Mouse (Mus musculus): ENCODE measurements around the gene Depdc1b.
A peak's percentile ranks its signal among the peaks of the same experiment; 100 is the strongest.

Gene Depdc1b

DNA sequence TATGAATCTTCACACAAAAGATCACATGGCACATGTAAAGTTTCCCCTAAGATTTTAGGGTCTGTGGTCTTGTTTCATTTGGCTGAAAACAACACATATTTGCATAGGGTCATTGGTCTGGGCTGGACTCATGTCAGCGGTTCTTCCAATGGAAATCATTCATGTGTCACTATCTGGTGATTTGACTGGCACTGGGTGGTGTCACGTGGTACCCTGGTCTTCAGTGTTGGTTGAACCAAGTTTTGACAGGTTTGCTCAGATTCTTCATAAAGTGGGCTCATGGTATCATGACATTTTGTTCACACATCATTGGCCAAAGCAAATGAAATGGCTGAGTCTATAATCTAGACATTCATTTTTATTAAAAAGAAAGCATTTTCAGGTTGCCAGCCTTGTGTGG is 1.3 kb downstream of the Depdc1b start:
- DNase-seq (ENCODE audit: low spot score) = no peak

DNA sequence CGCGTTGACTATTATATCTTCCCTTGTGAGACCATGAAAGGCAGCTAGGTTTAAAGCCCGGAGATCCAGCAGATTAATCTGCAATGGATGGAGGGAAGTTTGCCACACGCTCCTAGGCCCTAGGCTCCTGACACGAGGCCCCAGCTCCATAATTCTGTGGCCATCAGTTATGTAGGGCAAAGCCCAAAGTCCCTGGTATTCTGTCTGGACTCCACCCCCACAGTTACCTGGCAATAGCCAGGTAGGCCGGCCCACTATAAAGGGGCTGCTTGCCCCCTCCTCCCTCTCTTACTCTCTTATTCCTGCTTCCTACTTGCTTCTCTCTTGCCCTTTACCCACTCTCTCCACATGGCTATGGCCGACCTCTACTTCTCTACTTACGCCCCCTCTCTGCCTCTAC is 2.9 kb downstream of the Depdc1b start:
- no peak for DNase-seq (ENCODE audit: low spot score)

DNA sequence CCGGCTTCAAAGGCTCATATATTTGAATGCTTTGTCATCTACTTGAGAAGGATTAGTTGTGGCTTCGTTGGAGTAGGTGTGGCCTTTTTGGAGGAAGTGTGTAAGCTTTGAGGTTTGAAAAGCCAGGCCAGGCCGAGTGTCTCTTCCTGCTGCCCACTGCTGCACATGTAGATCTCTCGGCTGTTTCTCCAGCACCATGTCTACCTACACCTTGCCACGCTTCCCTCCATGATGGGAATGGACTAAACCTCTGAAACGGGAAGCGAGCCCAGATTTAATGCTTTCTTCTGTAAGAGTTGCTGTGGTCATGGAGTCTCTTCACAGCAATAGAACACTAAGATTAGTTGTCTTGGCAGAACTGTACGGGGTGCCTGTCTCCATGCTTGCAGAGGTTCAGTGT is 4.1 kb downstream of the Depdc1b start:
- no peak for DNase-seq (ENCODE audit: low spot score)

DNA sequence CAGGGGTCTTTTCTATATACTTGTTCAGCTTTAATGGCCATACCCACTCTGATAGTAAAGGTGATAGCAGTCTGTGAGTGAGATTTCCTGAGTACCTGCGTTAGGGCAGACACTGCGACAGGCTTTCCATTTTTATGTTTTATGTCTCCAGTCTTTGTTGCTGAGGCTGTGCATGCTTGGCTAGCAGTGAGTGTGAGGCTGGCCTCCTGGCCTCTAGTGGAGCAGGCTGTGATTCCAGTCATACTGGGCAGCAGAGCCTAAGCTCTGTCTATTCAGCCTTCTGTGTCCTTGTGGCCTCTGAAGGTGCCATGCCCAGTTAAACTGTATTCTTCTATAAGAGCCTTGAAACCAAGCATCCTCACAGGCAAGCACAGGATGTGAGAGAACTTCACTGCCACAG is 6.3 kb downstream of the Depdc1b start:
- DNase-seq (ENCODE audit: low spot score) = no peak

DNA sequence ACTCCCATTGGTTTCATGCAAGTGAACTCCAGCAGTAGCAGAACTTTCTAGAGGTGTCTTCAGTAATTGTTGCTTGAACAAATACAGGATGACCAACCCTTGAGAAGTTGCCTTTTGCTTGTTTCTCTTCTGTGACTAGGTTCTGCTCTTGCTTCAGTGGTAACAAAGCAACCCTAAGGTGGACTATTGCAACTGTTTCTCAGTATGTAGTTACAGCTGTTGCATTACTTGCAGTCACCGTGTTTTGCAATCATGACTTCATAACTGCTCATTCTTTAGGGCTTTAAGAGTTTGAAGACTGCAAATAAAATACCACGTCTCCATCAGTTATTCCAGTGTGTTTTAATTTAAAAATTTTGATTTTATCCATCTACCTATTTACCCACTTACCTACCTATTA is 7.2 kb downstream of the Depdc1b start:
- no peak for DNase-seq (ENCODE audit: low spot score)

DNA sequence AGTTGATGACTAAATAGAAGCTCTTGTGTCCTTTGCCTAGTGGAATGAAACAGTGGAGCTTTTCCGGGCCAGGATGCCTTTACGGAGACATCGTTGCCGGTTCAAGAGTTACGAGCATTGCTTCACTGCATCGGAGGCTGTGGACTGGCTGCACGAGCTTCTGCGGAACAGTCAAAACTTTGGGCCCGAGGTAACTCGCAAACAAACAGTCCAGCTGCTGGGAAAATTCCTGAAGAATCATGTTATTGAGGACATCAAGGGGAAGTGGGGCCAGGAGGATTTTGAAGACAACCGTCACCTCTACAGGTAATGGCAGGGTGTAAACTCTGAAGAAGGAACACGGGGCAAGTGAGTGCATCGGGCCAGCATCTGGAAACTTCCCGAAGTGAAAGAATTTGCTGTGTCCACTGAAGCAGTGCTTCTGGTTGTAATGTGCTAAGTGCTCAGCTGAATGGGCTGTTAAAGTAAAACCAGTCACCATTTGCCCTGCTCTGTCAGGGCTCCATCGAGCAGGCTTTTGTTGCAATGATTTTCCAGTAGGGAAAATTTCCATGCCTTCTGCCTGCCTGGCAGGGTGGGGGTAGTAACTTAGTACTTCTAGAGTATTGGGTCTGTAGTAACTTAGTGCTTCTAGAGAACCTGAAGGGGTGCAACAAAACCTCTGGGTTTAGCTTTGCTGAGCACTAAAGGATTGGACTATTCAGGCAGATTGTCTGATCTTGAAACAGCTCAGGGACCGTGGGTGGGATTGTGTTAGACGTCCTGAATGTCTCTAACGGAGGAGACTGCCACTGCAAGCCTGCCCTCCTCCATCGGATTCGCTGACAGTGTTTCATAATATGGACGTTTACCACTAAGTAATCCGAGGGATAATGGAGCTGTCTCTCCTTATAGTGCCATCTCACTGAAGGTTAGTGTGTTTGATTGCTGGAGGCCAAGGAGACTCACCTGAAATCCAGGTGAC is 8.0 kb downstream of the Depdc1b start:
- DNase-seq (ENCODE audit: low spot score) = no peak

DNA sequence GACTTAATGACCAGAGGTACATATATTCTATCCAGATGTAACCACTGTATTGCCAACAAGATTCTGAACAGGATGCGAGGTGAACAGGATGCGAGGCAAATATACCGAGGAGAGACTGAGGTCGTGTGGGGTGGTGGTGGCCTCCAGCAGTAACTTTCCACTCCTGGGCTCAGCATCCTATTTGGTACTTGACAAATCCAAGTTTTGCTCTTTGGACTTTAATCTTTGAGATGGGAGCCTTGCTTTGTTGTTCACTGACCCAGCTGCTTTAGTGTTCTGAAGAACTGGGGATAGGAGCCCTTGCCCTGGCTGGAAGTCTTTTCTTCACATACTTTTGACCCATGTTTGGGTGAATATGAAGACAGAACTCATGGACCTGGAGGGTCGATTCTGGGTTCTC is 9.7 kb downstream of the Depdc1b start:
- no peak for DNase-seq (ENCODE audit: low spot score)

DNA sequence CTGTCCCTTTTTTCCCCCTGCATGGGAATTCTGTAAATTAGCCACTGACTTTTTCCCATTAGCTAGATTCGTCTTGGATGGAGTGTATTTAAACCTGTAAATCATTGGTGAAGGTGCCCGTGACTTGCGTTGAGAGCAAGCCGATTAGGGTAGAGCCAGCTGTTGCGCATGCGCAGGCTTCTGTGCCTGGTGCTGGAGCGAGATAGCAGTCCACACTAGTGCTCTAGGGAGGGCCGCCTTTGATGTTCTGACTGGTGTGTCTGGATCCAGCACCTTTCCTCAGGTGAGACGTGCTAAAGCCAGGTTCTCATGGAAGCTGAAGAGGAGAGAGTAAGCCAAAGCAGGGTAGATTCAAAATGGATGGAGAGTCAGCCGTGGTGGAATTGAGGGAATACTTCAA is 10.2 kb downstream of the Depdc1b start:
- no peak for DNase-seq (ENCODE audit: low spot score)

DNA sequence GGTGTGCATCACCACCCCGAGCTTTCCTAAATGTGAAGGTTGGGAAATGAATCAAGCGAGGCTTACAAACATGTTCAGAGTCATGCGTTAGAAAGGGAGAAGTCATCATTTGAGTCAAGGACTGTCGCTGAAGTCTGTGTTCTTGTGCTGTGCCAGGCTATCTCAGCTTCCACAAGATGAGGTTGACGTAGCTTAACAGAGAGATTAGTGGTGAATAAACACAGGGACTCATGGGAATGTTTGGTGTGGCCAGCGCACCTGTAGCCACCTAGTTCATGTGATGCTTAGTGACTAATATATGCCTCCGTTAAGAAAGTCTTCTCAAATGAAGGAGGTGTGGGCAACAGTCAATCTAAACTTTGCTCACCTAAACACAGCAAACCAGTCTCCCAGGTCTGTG is 10.9 kb downstream of the Depdc1b start:
- no peak for DNase-seq (ENCODE audit: low spot score)

DNA sequence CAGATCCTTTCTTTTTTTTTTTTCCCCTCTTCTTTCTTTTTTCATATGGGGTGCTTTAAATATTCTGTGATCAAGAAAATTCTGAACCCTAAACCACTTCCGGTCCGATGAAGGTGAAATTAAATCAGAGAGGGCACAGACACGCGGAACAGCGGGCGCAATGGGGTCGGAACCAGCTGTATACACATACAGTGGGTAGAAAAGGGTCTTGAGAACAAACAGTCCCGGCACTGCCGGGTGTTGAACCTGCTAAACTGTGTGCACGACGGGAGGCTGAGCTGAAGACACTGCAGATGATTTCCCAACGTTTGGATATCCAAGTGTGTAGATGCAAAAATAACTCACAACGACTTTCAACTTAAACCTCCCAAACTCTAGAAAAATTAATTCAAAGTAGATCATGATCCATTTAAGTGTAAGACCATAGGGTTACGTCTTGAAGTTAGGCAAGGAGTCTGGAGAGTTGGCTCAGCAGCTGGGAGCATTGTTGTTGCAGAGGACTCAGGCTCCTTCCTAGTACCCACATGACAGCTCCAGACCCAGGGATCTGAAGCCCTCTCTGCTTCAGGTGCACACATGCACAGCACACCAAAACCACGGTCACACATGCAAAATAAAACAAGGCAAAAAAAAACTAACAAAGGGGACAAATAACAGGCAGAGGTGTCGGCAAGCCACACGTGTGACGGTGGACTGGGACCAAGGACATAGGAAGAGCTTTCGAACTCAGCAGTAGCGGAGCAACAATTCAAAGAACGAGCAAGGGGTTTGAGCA is 12.5 kb downstream of the Depdc1b start:
- DNase-seq (ENCODE audit: low spot score) = no peak

- DNase-seq (ENCODE audit: low spot score) = peak; percentile 4
Observed at GRCm38 (mm10) chr13:108329693-108330092, 13.6 kb downstream of the Depdc1b start.

GRCm38 (mm10) chr13:108335257-108336003 is 19.3 kb downstream of the Depdc1b start:
- DNase-seq (ENCODE audit: low spot score) = no peak

GRCm38 (mm10) chr13:108336192-108336591 is 20.1 kb downstream of the Depdc1b start:
- no peak for DNase-seq (ENCODE audit: low spot score)

GRCm38 (mm10) chr13:108337340-108337739 is 21.2 kb downstream of the Depdc1b start:
- no peak for DNase-seq (ENCODE audit: low spot score)

DNA sequence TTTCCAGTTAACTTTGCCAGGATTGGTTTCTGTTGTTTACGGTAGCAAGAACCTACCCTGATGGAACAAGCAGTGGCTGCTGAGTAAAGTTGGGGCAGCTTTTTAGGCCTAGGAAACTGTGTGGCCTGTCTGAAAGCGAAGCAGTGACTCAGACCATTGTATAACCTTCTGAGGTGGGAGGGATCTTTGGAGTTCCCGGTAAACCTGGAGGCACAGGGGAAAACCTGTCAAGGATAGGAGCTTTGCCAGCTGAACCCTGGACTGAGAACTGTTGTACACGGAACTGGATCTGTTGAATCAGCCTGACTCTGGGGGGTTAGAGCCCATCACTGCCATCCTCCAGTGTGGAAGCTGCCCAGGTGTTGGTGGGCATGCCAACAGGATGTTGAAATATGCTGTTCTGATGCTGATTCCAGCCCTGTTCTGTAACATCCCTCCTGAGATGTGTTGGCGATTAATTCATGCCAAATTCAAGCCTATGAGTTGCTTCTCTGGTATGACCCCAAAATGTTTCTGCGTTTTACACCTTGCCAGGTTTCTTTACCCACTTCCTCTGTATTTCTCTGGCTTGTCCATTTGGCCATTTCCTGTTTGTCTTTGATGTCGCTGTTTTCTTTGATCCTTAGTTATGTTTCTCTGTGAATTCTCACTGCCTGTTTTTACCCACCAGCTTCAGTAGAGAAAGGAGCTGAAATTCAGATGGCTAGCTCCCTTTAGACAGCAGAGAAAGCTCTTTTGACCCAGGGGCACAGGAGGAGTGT is 22.1 kb downstream of the Depdc1b start:
- no peak for DNase-seq (ENCODE audit: low spot score)

DNA sequence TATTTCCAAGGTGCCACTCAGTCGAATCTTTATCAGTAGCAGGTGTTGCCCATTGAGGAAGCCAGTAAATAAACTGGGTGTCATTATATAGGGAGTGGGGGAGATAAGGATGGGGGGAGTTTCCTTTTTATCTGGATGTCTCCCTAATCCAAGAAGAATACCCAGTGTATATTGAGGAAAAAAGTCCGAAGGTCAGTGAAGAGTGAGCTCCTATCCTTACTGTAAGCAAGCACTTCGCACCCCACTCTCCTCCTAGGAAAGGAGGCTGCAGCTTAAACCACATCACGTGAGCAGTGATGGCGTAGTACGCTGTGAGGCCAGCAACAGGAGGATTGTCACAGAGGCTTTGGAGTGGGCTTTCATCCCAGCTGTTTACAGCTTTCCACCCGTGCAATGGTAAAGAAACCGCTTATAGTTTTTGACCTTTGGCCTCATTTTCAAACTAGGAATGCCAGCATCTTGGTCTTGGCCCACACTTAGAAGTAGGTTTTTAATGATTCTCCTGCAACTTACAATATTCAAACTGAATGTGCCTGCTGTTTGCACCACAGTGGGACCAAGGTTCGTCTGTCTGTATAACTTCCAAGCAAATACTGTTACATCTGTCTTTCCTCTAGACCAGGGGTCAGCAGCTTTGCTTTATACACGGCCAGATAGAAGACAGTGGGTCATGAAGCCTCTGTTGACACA is 23.9 kb downstream of the Depdc1b start:
- no peak for DNase-seq (ENCODE audit: low spot score)

GRCm38 (mm10) chr13:108341585-108341984 is 25.5 kb downstream of the Depdc1b start:
- DNase-seq (ENCODE audit: low spot score) = peak; percentile 7

DNA sequence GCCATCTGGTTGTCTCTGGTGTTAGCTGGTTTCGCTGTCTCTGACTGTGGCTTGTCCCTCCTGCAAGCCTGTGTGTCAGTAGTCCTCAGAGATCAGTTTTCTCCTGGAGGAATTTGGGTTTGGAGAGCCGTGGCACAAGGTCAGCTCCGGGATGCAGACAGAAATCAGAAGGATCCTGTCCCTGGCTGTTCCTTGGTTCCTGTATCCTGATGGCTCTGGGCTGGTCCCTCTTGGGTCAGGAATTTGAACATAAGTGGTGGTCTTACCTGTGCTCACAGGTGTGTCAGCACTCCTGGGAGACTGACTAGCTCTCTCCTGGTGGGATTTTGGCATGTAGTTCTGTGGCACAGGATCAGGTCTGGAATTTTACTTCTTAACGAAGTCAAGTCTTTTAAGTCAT is 29.6 kb downstream of the Depdc1b start:
- DNase-seq (ENCODE audit: low spot score) = no peak

- peak; percentile 44 for DNase-seq (ENCODE audit: low spot score)
Observed at GRCm38 (mm10) chr13:108347016-108347415, 30.9 kb downstream of the Depdc1b start.

DNA sequence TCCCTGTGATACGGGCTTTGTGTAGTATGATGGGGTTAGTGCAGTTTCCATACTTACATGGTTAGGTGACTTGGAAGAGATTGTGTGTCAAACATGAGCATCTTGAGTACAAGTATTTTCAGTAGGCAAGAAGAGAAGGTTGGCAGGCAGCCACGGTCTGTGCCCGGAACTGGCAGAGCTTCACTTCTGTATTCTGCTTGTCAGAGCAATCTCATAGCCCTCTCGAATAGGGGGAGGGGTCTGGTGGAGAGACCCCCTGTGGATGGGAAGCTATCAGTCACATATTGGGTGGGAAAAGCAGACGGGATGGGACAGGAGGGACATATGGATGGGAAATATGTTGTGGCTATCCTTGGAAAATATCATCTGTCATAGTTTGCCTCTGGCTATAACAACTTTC is 33.5 kb downstream of the Depdc1b start:
- no peak for DNase-seq (ENCODE audit: low spot score)

GRCm38 (mm10) chr13:108353781-108354180 is 37.6 kb downstream of the Depdc1b start:
- DNase-seq (ENCODE audit: low spot score) = no peak

All from T-cell, adult 2 months (primary cell).